Comparison of ENCODE assay signal across 25 mouse cellular contexts in genomic region chr17:68875251-68875650, GRCm38 (mm10). TPM values are rescaled to one million over a fixed set of nuclear protein-coding genes. Genes with fewer than 3 reads are reported as not detected.
DNase-seq lines count a peak whose midpoint lies in the region; ATAC-seq and TF ChIP-seq lines count a peak whose summit lies in the region.
"Had no signal": no experiment of that assay in that cellular context is flagged by ENCODE, and none has a peak within 500 bp of the region (broad histone marks: within the 10 kb centered on the region; RNA-seq: fewer than 3 reads in every experiment).

No protein-coding gene starts in this region.

- 0 out of 2 replicates have a peak, but pooled peaks cover 3% of the 10 kb centered on the region for H3K27me3 ChIP-seq in kidney, embryonic 16.5 days (ENCODE audit: insufficient read depth, low read length)
- H3K27me3 ChIP-seq: embryonic facial prominence, embryonic 15.5 days; heart, embryonic 12.5 days; hindbrain, embryonic 15.5 days; liver, embryonic 12.5 days; lung, embryonic 15.5 days; midbrain, embryonic 12.5 days; neural tube, embryonic 15.5 days had no signal

- intact Hi-C loops in gastrocnemius, adult 2 months (cut with DNase I): no loop called here
- intact Hi-C loops in left cerebral cortex, adult 2 months (cut with DNase I): no loop called here

- no peaks in the 10 kb centered on the region for H3K9me3 ChIP-seq in kidney, embryonic 16.5 days (ENCODE audit: low read length)
- H3K9me3 ChIP-seq: embryonic facial prominence, embryonic 15.5 days; heart, embryonic 12.5 days; hindbrain, embryonic 15.5 days; liver, embryonic 12.5 days; lung, embryonic 15.5 days; midbrain, embryonic 12.5 days; neural tube, embryonic 15.5 days had no signal

- WGBS in kidney, embryonic 16.5 days: 76% methylated on average over 5 of the region's 5 CpGs

- H3K4me3 ChIP-seq in gastrocnemius, adult 2 months: no peak overlapping the region
- no peak overlapping the region for H3K4me3 ChIP-seq in left cerebral cortex, adult 2 months
- H3K4me3 ChIP-seq in kidney, embryonic 16.5 days (ENCODE audit: low read length): no peak overlapping the region
- H3K4me3 ChIP-seq: embryonic facial prominence, embryonic 15.5 days; heart, embryonic 12.5 days; hindbrain, embryonic 15.5 days; liver, embryonic 12.5 days; lung, embryonic 15.5 days; midbrain, embryonic 12.5 days; myocyte; neural tube, embryonic 15.5 days had no signal

- peak; percentile 22; the same call in 1 of the 2 replicates for TF ChIP-seq CTCF in gastrocnemius, adult 2 months (IDR thresholded peaks at IDR 0.05)
- TF ChIP-seq CTCF in left cerebral cortex, adult 2 months (IDR thresholded peaks at IDR 0.05): peak; percentile 58

- H3K27ac ChIP-seq in gastrocnemius, adult 2 months: no peak overlapping the region
- H3K27ac ChIP-seq in left cerebral cortex, adult 2 months: no peak overlapping the region
- H3K27ac ChIP-seq in kidney, embryonic 16.5 days (ENCODE audit: low read length): no peak overlapping the region
- H3K27ac ChIP-seq: embryonic facial prominence, embryonic 15.5 days; hindbrain, embryonic 15.5 days; liver, embryonic 12.5 days; lung, embryonic 15.5 days; midbrain, embryonic 12.5 days; neural tube, embryonic 15.5 days had no signal

- H3K4me2 ChIP-seq in kidney, embryonic 16.5 days (replicated peaks; ENCODE audit: low read depth, low read length): no peak overlapping the region
- H3K4me2 ChIP-seq: embryonic facial prominence, embryonic 15.5 days; heart, embryonic 12.5 days; hindbrain, embryonic 15.5 days; liver, embryonic 12.5 days; lung, embryonic 15.5 days; midbrain, embryonic 12.5 days; neural tube, embryonic 15.5 days had no signal

- H3K4me1 ChIP-seq in kidney, embryonic 16.5 days (ENCODE audit: insufficient read depth, low read length): no peaks in the 10 kb centered on the region
- H3K4me1 ChIP-seq: embryonic facial prominence, embryonic 15.5 days; heart, embryonic 12.5 days; liver, embryonic 12.5 days; lung, embryonic 15.5 days; midbrain, embryonic 12.5 days had no signal

- ATAC-seq in kidney, embryonic 16.5 days (ENCODE audit: low FRiP score, low TSS enrichment): no peak
- ATAC-seq in cerebellum, adult (ENCODE audit: insufficient number of reproducible peaks, low FRiP score, low TSS enrichment): no peak
- ATAC-seq: liver, embryonic 12.5 days had no signal

- no peak for DNase-seq in gastrocnemius, adult 2 months
- DNase-seq in gastrocnemius, postnatal 10 days: no peak
- no peak for DNase-seq in left cerebral cortex, adult 2 months (ENCODE audit: extremely low spot score in 1 of 2, low spot score in 2 of 2)
- DNase-seq in left cerebral cortex, adult 11 months (ENCODE audit: low spot score): no peak
- peak; percentile 3 for DNase-seq in ES-CJ7 (ENCODE audit: low read depth, low spot score)
- DNase-seq in brain, adult 2 months (ENCODE audit: low read depth, low spot score): peak; percentile 43
- DNase-seq: adrenal gland, postnatal 14 days; gastrocnemius, postnatal 36 days; heart, postnatal 14 days; kidney, adult 18-20 months; kidney, postnatal 14 days; right cerebral cortex, postnatal 25 days; thymus, adult 18-20 months; thymus, postnatal 4 days had no signal

- no peak overlapping the region for H3K9ac ChIP-seq in kidney, embryonic 16.5 days (replicated peaks; ENCODE audit: low read length)
- H3K9ac ChIP-seq: embryonic facial prominence, embryonic 15.5 days; heart, embryonic 12.5 days; hindbrain, embryonic 15.5 days; liver, embryonic 12.5 days; lung, embryonic 15.5 days; midbrain, embryonic 12.5 days; neural tube, embryonic 15.5 days had no signal

- no peaks in the 10 kb centered on the region for H3K36me3 ChIP-seq in kidney, embryonic 16.5 days (ENCODE audit: insufficient read depth, low read length)
- H3K36me3 ChIP-seq: embryonic facial prominence, embryonic 15.5 days; heart, embryonic 12.5 days; hindbrain, embryonic 15.5 days; liver, embryonic 12.5 days; lung, embryonic 15.5 days; midbrain, embryonic 12.5 days; neural tube, embryonic 15.5 days had no signal

RNA-seq across cellular contexts. Expression of gene Tmem200c, which starts 48.8 kb away (rescaled TPM):
- under 1 TPM; 0.17 to 0.31 TPM for total RNA-seq in gastrocnemius, adult 2 months (2021)
- 1 to 10 TPM in 1 of 2 experiments, under 1 TPM in 1; 0.42 to 1.2 TPM for total RNA-seq in gastrocnemius, postnatal 10 days (2021)
- 10 to 100 TPM; 20.3 to 21.1 TPM for total RNA-seq in left cerebral cortex, adult 2 months (2021)
- polyA plus RNA-seq in kidney, embryonic 16.5 days (2015; fragmentation: Nextera tagmentation; extraction: Ambion mirVana): 0.41 and 0.52 TPM in 2 replicates
- total RNA-seq: common myeloid progenitor, adult 5-6 weeks had no signal

Comparison
In these comparisons a context has a peak if more than half of its experiments do, and no peak if none do; other contexts are left out.
1. DNase-seq: peak in ES-CJ7 (single experiment) and brain, adult 2 months (single experiment); none in gastrocnemius, adult 2 months (single experiment), gastrocnemius, postnatal 10 days (single experiment), left cerebral cortex, adult 2 months (0 of 2) and left cerebral cortex, adult 11 months (single experiment).
2. RNA of gene Tmem200c, which starts 48.8 kb away (total RNA-seq): 20.3 to 21.1 TPM in left cerebral cortex, adult 2 months; 0.42 to 1.2 TPM in gastrocnemius, postnatal 10 days and 0.17 to 0.31 TPM in gastrocnemius, adult 2 months; every median in the first group is over 4 times any median in the second.